Mouse (Mus musculus) neural tube, embryonic 10.5 days (tissue): Measurements from ENCODE around the gene Gm28510.
"Not testable (repeated sequence)": the region's sequence is repeated elsewhere in the genome, so short reads cannot be mapped to it uniquely, and the experiment has no call there.

ENCODE experiments used
- DNase-seq: peaks from one replicate; pipeline ENCODE4 v3.0.0-alpha.2; 2017; ENCODE audit warnings: low spot score; ENCODE audit errors: extremely low spot score

Gene Gm28510

DNA sequence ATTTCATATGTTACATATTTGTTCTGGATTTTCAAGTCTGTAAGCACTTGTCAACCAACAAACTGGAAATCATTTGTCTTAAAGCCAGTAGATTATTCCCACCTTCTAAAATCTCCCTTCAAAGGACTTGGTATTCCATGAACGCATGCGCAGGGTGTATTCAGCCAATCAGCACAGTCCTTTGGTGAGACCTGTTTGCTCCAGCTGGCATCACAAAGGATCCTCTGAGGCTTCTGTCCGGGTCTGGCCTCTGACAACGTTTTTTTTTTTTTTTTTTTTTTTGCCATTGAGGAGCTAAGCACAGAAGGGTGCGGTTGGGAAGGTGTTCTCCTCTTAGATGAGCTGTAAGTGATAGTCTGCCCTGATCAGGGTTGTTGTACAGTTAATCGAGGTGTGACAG, at the start of gene Gm28510:
TSS of gene Gm28510 (plus strand) at position 301 of the 400 bp plus-strand sequence.
- DNase-seq = not testable (repeated sequence)
